Mouse (Mus musculus) lung, embryonic 14.5 days (tissue): ENCODE results near the gene Zfp664. TPM values are rescaled to one million over a fixed set of nuclear protein-coding genes. Genes with fewer than 3 reads are reported as not detected.

Source experiments
- ATAC-seq: fragments of 200-750 bp; cut with Nextera tagmentation; 2 replicates; pipeline ENCODE4 v1.8.0; 2017; ENCODE audit warnings: mild to moderate bottlenecking, moderate TSS enrichment, moderate library complexity; ENCODE audit not compliant: insufficient read depth
- DNase-seq: peaks from one replicate; pipeline ENCODE4 v3.0.0-alpha.2; 2015
- H3K27ac ChIP-seq: fragments of 300-500 bp; sonication (generic); 2 replicates; pipeline ENCODE4 v1.5.1; 2014; ENCODE audit warnings: low read depth, mild to moderate bottlenecking, moderate library complexity
- H3K27me3 ChIP-seq: fragments of 300-500 bp; sonication (generic); 2 replicates; pipeline ENCODE4 v1.6.1; 2014; ENCODE audit warnings: low read length, control low read depth; ENCODE audit not compliant: insufficient read depth
- H3K36me3 ChIP-seq: fragments of 300-500 bp; sonication (generic); 2 replicates; pipeline ENCODE4 v1.6.1; 2014; ENCODE audit warnings: control low read depth; ENCODE audit not compliant: insufficient read depth
- H3K4me1 ChIP-seq: fragments of 300-500 bp; sonication (generic); 2 replicates; pipeline ENCODE4 v1.6.1; 2014; ENCODE audit warnings: antibody characterized with exemption, control low read depth; ENCODE audit not compliant: insufficient read depth
- H3K4me2 ChIP-seq: fragments of 300-500 bp; sonication (generic); 2 replicates; pipeline ENCODE4 v1.6.1; 2014; ENCODE audit warnings: mild to moderate bottlenecking
- H3K4me3 ChIP-seq: fragments of 300-500 bp; sonication (generic); 2 replicates; pipeline ENCODE4 v1.5.1; 2014; ENCODE audit warnings: low read depth, low read length
- H3K9ac ChIP-seq: fragments of 300-500 bp; sonication (generic); 2 replicates; pipeline ENCODE4 v1.6.1; 2014
- H3K9me3 ChIP-seq: fragments of 300-500 bp; sonication (generic); 2 replicates; pipeline ENCODE4 v1.6.1; 2016; ENCODE audit warnings: low read depth, low read length, control low read depth
- CTCF ChIP-seq: IDR thresholded peaks from 2 replicates; pipeline ENCODE4 v1.5.1; 2016; ENCODE audit warnings: antibody characterized with exemption, low read depth
- WGBS: fragments of 180-500 bp; shearing (Covaris S2); extraction: QIAGEN DNeasy Blood & Tissue Kit; methylation state at CpG from one replicate; pipeline ENCODE4 v1.1.7; 2014; 5-methylcytosine and 5-hydroxymethylcytosine counted together
- polyA plus RNA-seq: library from polyadenylated mRNA; unstranded; fragments of >200 nt; fragmentation: Nextera tagmentation; extraction: Ambion mirVana; gene quantifications from 2 replicates; pipeline ENCODE4 v1.2.1, GENCODE M21; 2014

The Zfp664 gene
- polyA plus RNA-seq, 1 experiment from 2014 or later, result 98.9 TPM

- Histone ChIP-seq H3K4me1 (0 out of 2 replicates have a peak, but pooled peaks cover 2% of the 10 kb centered on the region), H3K9ac (no peak overlapping the region), H3K36me3 (no peaks in the 10 kb centered on the region), H3K4me3 (no peak overlapping the region), H3K9me3 (no peaks in the 10 kb centered on the region), H3K27me3 (no peaks in the 10 kb centered on the region), H3K27ac (peak overlapping the region; percentile 51; the same call in 1 of the 2 replicates), H3K4me2 (no peak overlapping the region)
- peak; percentile 24 for DNase-seq
- TF ChIP-seq CTCF, result no peak
- ATAC-seq, result peak; percentile 17; the same call in 1 of the 2 replicates
- 13% methylated on average over 2 of the region's 2 CpGs for WGBS
Observed at GRCm38 (mm10) chr5:124852294-124852693, 10.2 kb upstream of the Zfp664 start.

- Histone ChIP-seq H3K9me3 (no peaks in the 10 kb centered on the region), H3K27me3 (no peaks in the 10 kb centered on the region), H3K4me2 (no peak overlapping the region), H3K4me1 (0 out of 2 replicates have a peak, but pooled peaks cover 2% of the 10 kb centered on the region), H3K4me3 (no peak overlapping the region), H3K27ac (peak overlapping the region; percentile 51), H3K9ac (no peak overlapping the region), H3K36me3 (no peaks in the 10 kb centered on the region)
- ATAC-seq, result peak; percentile 69
- TF ChIP-seq CTCF, result no peak
- peak; percentile 61 for DNase-seq
- 33% methylated on average over 2 of the region's 2 CpGs for WGBS
Observed at GRCm38 (mm10) chr5:124853079-124853478, 9.4 kb upstream of the Zfp664 start.

- no peak overlapping the region for H3K4me2 ChIP-seq
- no peak overlapping the region for H3K9ac ChIP-seq
- TF ChIP-seq CTCF, result no peak
- no peaks in the 10 kb centered on the region for H3K27me3 ChIP-seq
- whole genome bisulfite sequencing, result 85% methylated on average over 4 of the region's 4 CpGs
- 0 out of 2 replicates have a peak, but pooled peaks cover 2% of the 10 kb centered on the region for H3K4me1 ChIP-seq
- no peak overlapping the region for H3K27ac ChIP-seq
- H3K36me3 ChIP-seq, result no peaks in the 10 kb centered on the region
- H3K4me3 ChIP-seq, result no peak overlapping the region
- DNase-seq (no peak), ATAC-seq (no peak)
- H3K9me3 ChIP-seq, result no peaks in the 10 kb centered on the region
Observed at GRCm38 (mm10) chr5:124854202-124854601, 8.3 kb upstream of the Zfp664 start.

GRCm38 (mm10) chr5:124860013-124860412 is 2.5 kb upstream of the Zfp664 start:
- Histone ChIP-seq H3K4me3 (no peak overlapping the region), H3K4me2 (no peak overlapping the region), H3K36me3 (peaks cover 7% of the 10 kb centered on the region; the same call in 1 of the 2 replicates), H3K4me1 (peaks cover 4% of the 10 kb centered on the region; the same call in 1 of the 2 replicates), H3K9me3 (no peaks in the 10 kb centered on the region), H3K9ac (no peak overlapping the region), H3K27ac (no peak overlapping the region), H3K27me3 (peaks cover 26% of the 10 kb centered on the region)
- DNase-seq, result peak; percentile 45
- peak; percentile 77 for TF ChIP-seq CTCF
- 14% methylated on average over 5 of the region's 5 CpGs for WGBS
- no peak for ATAC-seq

GRCm38 (mm10) chr5:124861463-124861862 is 1.0 kb upstream of the Zfp664 start:
- no peak for TF ChIP-seq CTCF
- Histone ChIP-seq H3K9ac (peak overlapping the region; percentile 52), H3K4me3 (peak overlapping the region; percentile 97), H3K27ac (peak overlapping the region; percentile 46; the same call in 1 of the 2 replicates), H3K27me3 (peaks cover 26% of the 10 kb centered on the region), H3K4me2 (peak overlapping the region; percentile 91), H3K36me3 (peaks cover 12% of the 10 kb centered on the region; the same call in 1 of the 2 replicates), H3K9me3 (no peaks in the 10 kb centered on the region), H3K4me1 (peaks cover 4% of the 10 kb centered on the region; the same call in 1 of the 2 replicates)
- DNase-seq, result peak; percentile 7
- under 1% methylated on average over 33 of the region's 33 CpGs for WGBS
- ATAC-seq, result no peak

GRCm38 (mm10) chr5:124862871-124863741 is 615 bp downstream of the Zfp664 start:
- Histone ChIP-seq H3K4me1 (peaks cover 4% of the 10 kb centered on the region; the same call in 1 of the 2 replicates), H3K27me3 (peaks cover 26% of the 10 kb centered on the region), H3K9me3 (no peaks in the 10 kb centered on the region), H3K4me2 (peak overlapping the region; percentile 91), H3K27ac (peak overlapping the region; percentile 91), H3K36me3 (peaks cover 26% of the 10 kb centered on the region), H3K4me3 (peak overlapping the region; percentile 97), H3K9ac (peak overlapping the region; percentile 86)
- ATAC-seq, result peak; percentile 30; the same call in 1 of the 2 replicates
- WGBS, result under 1% methylated on average over 76 of the region's 88 CpGs
- peak; percentile 49 for DNase-seq
- TF ChIP-seq CTCF, result no peak

GRCm38 (mm10) chr5:124868981-124869380 is 6.5 kb downstream of the Zfp664 start:
- Histone ChIP-seq H3K27ac (no peak overlapping the region), H3K9ac (no peak overlapping the region), H3K4me1 (peaks cover 24% of the 10 kb centered on the region), H3K4me2 (no peak overlapping the region), H3K27me3 (no peaks in the 10 kb centered on the region), H3K36me3 (peaks cover 39% of the 10 kb centered on the region), H3K4me3 (no peak overlapping the region), H3K9me3 (no peaks in the 10 kb centered on the region)
- ATAC-seq (no peak), DNase-seq (peak; percentile 82)
- WGBS, result 38% methylated on average over 4 of the region's 4 CpGs
- peak; percentile 68 for TF ChIP-seq CTCF
